Mouse (Mus musculus): ENCODE results near the gene Vmp1. TPM values are rescaled to one million over a fixed set of nuclear protein-coding genes. Genes with fewer than 3 reads are reported as not detected.

The Vmp1 gene
- total RNA-seq, 2 experiments from 2014 or later = 143 to 150 TPM

DNA sequence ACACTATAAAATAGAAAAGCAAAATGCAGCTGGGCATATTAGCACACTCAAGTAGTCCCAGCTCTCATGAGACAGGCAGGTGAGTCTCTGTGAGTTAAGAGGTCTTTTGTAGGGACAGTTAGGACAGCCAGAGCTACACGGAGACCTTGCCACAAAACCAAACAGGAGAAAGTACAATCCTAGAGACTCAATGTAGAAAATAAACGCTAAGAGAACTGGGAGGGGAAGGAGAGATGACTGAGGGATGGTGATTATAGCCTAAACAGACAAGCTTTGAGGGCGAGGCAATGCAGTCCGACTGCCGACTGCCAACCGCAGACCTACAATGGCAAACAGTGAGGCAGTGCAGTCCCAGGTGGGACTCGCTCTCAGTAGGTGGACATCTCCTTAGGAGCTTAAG, 95.8 kb downstream of the Vmp1 start:
- DNase-seq (ENCODE audit: low spot score in 2 of 2) = no peak

DNA sequence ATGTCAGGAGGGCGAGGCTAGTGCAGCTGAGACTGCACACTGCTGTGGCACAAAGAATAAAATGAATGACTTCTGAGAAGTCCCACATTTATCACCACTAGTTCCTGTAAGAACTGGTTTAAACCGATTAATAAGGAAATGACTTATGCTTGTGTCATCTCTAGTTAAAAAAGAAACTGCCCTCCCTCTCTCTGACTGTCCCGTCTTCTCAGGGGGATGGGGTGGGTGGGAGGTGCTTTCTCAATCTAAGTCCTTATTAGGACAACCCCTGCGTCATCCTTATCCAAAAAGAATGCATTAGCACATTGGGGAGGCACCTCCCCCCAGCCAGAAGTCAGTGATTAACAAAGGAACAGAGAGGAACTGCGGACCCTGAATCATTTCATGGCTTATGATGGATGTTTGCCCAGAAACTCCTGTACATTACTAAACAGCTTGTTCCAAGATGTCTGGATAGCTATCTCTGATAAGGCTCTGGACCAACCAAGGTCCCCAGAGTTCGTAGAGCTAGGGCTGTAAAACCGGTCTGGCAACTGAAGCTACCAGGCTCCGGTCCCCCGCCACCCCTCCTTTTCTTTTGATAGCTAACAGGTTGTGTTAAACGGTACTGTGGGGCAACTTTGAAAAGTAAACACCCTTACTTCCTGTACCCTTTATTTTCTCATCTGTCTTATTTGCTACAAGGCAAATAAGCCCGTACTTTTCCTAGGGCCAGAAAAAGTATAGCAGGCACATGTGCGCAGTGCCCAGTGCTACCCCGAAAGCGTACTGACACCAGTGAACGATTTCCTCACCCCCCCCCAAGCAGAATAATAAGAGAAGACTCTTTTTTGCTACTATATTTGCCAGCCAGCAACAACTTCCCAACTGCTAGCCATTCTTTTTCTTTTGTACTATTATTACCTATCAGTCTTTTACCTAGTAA, 96.5 kb downstream of the Vmp1 start:
- no peak for DNase-seq (ENCODE audit: low spot score in 2 of 2)

DNA sequence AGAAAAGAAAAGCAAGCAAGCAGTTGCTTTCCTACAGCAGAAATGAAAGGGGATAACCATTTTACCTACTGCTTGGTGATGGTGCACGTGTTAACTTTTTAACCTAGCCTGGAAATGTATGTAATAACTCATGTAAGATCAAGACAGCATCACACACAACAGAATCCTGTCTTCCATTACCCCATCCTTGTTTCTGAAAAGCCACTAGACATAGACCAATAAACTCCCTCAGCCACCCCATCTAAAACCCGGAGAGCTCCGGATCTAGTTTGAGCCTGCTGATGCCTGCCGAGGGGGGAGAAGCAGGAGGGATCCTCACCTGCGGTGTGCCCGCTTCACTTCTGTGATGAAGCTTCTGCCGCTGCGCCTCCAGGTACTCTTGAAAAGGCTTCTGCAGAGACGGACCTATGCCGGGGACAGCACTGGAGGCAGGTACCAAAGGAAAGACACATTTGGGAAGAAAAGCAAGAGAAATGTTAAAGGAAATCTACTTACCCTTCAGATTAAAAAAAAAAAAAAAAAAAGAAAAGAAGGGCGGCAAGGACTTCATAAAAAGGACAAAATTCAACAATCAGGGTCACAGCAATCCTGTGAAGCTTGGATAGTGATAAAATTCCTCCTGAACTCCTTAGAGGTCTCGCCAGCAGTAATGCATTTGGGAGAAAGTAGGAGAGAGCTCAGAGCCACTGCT, 97.3 kb downstream of the Vmp1 start:
- no peak for DNase-seq (ENCODE audit: low spot score in 2 of 2)

DNA sequence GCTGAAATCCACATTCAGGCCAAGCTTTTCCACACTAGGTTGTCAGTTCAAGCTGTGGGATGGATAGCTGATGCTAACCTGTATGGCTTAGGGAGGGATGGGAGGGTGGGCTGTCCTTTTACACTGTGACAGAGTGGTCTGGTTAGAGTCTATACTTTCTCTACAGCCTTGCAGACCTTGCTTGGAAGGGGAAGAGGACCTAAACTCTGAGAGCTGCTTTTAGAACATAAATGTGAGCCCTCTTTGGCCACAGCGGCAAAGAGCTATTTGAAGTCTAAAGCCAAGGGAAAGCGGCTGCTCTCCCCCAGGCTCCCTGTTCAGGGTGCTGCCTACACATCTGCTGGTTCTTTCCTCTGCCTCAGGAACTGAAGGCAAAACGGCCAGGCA, 98.0 kb downstream of the Vmp1 start:
- DNase-seq (ENCODE audit: low spot score in 2 of 2) = no peak

DNA sequence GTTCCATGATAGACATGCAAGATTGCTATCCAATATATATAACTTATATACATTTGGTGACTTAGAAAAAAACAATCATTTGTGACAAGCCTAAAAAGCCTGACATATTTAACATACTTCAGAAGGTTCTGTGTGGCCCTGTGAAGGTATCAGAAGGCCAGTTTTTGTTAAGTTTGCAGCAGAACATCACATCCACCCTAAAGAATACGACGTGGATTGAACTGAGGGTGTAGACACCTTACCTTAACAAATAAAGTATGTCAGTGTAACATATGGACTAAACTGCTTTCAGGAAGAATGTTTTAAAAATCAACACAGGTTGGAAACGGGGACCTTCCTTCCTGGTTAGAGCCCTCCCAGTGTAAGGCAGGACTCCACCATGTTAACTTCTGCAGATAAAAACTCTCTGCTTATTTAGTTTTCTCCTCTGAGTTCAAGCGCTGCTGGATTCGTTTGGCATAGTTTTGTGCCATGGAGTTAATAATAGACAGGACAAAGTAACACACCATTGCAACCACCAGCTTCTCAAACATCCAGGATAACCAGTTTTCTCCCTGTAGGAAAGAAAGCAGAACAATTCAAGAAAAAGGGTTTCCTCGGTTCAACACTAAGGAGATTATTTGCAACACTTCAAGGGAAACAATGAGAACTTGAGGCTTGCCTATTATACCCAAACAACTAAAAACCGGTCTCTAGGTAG, 98.6 kb downstream of the Vmp1 start:
- no peak for DNase-seq (ENCODE audit: low spot score in 2 of 2)

DNA sequence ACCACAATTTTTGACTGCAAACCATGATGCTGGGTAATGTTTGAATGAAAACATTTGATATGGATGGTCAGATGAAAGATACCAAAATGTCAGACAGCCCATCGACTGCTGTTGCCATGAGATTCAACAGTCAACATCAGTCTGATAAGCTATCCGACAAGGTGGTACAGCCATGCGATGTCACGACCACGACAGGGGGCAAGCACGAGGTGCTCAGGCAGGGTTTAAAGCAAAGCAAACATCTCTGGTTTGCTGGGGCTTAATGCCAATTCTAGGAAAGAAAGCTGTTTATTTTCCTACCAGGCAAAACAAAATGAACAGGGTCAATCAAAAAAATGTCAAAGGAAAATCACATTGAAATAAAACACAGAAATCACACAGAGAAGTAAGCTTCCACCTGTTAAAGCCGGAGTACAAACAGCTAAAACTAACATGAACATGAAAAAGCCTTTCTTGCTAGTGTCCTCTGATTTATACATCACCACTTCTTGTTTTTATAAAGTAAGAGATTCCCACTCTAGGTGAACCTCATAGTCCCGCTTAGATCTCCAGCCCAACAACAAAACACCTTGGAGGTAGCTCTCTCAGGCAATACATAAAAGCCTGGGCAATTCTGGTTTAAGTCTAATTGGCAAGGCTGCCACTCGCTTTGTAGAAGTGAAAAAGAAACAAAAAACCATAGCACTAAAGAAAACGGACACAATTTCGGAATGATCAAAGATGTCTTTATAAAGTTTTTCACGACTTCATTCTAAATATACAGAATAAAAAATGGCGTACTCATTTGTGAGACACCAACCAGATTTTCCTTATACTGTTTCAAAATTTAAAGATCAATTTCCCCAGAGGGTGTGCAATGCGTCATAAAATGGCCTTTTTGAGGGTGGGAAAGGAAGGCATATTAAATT, 99.4 kb downstream of the Vmp1 start:
- no peak for DNase-seq (ENCODE audit: low spot score in 2 of 2)

DNA sequence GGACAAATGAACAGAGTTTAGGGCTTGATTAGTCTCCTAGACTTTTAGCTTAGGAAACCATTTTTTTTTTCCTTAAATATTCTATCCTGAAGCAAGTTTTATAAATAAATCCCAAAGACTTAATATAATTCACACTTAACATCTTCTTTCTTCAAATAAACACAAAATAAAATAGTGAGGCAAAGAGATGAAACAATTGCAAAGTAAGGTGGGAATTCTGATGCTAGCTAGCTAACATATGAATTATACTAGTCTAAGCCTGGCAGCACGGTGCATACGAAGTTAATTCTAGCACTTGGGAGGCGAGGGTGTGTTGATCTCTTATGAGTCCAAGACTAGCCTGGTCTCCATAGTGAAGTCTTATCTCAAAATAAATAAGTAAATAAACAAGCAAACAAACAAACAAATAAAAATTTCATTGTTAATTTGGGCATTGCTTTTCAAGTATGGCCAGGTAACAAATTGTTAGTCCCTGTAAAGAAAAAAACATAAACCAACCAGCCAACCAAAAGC, 100.3 kb downstream of the Vmp1 start:
- no peak for DNase-seq (ENCODE audit: low spot score in 2 of 2)

DNA sequence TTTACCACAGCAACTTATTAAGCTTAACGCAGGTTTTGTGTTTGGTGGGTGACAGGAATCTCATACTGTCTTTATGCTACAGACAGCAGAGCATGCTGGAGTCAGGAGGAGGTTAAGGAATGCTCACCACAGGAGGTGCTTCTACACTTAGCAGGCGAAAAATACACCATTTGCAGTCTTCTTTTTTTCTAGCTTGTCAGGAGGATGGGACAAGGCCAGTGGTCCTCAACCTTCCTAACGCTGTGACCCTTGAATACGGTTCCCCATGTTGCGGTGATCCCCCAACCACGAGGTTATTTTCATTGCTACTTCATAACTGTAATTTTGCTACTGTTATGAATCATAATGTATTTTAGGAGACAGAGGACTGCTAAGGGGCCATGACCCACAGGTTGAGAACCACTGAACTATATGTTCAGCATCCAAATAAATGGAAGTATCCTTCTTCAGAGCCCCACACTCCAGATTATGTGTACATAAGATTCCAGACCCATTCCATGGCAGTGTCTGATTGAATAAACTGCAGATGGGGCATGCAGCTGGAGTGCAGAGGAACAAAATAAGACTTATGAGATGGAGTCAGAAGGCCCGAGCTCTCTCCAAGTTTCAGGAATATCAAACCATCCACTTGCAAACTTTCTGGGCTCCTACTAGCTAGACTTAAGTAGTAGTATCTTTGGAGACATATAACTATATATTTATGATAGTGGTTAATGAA, 100.9 kb downstream of the Vmp1 start:
- no peak for DNase-seq (ENCODE audit: low spot score in 2 of 2)

DNA sequence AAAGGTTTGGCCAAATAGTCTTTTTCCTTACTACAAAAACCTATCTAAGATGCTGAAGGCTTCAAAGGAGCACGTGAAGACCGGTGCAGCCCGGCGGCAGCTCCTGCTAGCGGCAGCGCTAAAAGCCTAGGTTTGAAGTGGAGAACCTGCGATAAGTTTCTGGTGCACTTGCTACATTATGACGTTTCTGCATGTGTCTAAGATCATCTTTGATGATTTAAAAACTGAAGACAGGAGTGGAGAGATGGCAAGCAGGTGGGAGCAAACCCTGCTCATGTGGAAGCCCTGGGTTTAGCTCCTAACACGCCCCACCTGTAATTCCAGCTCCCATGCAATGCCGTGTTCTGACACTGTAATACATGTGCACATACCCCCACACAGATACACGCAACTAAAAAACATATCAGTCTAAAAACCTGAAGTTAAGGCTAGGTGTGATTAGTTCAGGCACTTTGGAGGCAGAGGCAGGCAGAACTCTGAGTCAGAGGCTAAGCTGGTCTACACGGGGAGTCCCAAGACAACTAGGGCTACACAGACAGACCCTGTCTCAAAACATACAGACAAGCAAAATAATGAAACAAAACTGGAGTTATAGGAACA, 101.6 kb downstream of the Vmp1 start:
- no peak for DNase-seq (ENCODE audit: low spot score in 2 of 2)

DNA sequence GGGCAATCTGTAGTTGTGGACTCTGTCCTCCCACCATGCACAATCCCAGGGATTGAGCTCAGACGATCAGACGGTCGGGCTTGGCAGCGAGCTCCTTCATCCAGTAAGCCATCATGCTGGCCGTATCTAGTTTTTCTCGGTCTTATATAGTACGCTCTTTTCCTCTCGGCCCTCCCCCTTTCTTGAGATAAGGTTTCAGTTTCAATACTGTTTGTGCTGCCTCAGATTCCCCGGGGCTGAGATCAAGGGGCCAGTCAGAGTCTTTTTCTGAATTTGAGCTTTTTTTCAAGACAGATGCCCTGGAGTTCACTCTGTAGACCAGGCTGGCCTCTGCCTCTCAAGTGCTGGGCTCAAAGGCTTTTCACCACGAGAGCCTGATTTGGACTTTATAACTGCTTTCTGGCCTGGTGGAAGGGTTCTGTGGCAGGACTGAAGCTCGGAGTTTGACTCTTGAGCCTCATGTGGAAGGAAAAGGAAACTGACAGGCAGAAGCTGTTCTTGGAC, 102.3 kb downstream of the Vmp1 start:
- DNase-seq (ENCODE audit: low spot score in 2 of 2) = no peak

DNA sequence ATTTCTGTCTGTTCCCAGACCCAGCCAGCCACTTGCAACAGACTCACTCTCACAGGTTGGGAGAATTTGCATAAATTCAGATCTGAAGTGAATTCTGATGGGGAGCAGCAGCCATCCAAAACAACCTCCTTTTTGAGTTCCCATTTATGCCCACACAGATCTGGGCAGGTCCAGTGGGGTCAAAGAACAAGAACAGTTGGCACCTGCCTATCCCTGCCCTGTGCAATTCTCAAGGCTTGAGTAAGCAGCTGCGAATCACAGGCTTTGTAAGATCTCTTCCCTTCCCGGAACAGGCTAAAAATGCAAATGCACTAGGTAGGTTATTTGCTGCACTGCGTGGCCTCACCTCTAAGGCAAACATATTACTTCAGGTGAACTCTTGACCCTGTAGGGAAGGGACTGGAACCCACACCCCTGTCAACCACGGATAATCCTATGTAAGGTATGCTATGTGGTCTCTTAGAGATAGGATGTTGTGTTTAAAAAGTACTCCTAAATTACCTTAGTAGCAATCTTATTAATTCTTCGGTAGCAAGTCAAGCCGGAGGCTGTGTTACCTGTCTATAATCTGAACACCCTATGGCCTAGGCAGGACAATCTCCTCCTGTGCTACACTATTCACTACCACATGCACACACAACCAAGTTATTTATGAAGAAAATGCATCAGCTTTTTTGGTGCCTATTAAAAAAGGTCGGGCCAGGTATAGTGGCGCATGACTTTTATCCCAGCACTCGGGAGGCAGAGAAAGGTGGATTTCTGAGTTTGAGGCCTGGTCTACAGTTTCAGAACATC, 103.1 kb downstream of the Vmp1 start:
- no peak for DNase-seq (ENCODE audit: low spot score in 2 of 2)

DNA sequence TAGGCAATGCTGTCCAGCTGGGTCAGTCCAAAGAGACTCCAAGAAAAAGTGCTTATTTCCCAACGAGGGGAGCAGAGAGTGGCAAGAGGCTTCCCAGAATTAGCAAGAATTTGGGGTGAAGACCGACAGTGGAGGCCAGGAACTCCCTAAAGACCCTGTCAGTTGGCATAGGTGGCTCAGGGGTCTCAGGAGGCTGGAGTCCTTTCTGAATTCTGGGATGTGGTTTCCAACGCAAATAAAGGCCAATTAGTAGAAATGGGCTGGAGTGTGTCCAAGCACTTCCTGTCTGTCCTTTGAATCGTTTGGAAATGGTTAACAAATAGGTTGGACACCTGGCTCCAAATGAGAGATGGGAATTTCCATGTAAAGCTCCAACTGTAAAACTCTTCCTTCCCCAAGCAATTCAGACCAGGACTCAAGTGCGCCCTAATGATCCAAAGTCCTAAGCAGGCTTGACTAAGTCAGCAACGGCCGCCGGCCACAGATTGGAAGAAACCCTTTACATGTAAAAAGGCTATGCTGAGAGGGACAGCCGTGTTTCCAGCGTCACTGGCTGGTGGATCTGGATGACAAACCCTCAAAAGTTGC, 103.8 kb downstream of the Vmp1 start:
- DNase-seq (ENCODE audit: low spot score in 2 of 2) = no peak

DNA sequence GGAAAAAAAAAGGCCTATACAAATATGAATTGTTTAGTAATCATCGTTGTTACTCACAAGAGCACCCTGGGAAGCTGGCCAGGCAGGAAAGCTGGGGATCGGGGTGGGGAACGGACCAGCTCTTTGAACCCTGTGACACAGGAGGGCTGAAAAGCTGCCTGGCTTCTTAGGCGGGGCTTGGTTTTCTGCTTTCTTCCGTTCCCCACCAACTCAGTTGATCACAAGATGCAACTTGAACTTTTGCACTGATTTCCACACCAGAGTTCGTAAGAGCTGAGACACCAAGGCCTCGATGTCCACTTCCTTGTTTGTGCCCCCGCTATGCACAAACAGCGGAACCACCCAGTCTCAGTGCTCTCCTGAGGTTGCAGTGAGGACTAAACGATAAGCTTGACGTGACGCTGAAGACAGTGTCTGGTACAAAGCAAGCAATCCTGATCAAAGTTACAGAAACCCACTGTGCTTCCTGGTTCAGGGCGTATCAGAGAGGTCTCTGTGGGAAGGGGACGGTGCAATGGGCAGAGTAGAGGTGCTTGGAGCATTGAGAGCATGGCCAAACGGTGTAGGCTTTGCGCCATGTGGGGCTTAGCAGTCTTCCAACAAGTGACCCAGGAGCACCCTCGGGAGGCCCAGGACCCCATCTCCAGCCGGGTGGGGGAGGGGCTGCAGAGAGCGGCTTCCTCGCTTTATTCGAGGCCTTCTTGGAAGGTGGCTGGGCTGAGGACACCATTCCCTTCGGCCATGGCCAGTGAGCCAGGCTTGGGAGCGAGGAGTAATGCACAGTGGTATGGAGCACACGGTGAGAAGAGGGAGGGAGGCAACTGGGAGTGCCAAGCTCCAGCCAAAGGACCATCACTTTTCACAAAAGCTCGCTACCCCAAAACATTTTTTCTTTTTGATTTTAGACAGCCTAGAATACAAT, 104.6 kb downstream of the Vmp1 start:
- DNase-seq (ENCODE audit: low spot score in 2 of 2) = no peak

DNA sequence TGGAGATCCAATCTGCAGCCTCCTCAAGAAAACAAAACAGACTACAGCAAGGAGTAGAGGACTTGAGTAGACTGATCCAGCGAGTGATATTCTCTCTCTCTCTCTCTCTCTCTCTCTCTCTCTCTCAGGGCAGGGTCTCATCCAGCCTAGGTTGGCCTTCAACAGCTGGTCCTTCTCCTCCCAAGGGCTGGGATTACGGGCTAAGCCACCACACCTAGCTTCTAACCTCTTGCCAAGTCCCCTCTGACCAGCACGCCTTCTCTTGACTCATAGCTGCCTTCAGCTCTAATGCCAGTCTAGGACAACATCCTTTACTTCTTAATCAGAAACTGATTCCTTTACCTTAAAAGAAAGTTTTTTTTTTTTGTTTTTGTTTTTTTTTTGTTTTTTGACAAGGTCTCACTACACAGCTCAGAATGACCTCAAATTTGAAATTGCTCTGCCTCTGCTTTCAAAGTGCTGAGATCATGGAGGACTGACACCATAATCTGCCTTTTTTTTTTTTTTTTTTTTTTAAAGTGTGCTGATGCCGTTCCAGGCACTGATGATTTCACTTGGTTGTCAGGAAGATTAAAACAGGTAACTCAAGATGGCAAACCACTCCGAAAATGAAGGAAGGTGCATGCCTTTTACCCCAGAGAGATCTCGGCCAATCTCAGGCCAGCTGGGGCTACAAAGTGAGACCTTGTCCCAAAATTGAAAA, 105.4 kb downstream of the Vmp1 start:
- no peak for DNase-seq (ENCODE audit: low spot score in 2 of 2)

DNA sequence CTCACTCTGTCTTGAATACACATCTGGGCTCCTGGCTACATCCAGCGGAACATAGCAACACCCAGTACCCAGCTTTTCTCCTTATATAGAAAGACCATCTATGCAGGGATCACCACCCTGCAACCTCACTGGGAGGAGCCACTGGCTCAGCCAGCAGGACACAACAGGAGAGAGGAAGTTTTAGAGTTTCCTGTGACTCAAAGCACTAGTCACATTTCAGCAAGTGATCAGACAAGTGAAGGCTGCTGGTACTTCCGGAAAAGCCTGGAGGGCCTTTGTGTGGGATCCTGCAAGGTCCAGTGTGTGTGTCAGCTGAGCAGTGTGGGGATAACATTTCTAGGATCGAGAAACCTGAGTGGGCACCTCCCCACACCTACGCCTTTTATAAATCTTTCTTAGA, 106.4 kb downstream of the Vmp1 start:
- no peak for DNase-seq (ENCODE audit: low spot score in 2 of 2)

DNA sequence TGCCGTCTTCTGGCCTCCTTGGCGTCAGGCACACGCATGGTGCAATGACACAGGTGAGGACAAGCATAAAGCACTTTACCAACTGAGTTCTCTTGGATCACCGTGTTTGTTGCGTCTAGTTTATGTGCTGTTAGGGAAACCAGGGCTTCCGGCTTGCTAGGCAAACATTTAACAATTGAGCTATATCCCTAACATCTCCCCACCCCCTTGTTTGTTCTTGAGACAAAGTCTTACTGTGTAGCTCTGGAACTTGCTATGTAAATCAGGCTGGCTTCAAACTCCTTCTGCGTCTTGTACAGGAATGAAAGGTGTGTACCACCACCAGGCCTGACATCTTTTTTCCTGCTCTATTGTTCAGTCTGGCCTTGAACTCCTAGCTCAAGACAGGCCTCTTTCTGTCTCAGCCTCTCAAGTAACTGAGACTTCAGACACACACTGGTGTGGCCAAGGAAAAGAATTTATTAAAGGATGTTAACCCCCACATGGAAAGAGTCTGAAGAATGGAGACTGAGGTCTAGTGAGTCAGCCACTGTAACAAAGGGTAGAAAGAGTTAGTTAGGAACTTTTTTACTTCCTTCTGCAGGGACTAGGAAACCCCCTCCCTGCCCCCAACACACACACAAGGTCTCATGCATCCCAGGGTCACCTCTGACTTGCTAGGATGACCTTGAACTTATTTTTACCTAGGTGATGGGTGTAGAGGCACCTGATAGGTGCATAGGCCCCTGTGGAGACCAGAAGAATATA, 107.8 kb downstream of the Vmp1 start:
- no peak for DNase-seq (ENCODE audit: low spot score in 2 of 2)
